Mouse (Mus musculus): ENCODE measurements at regions not wholly inside any gene's neighbourhood (a gene's known extent, or its start where the extent isn't known, plus 50 kb on each side); places are given as distances from the start of the nearest gene placed in this dataset.

GRCm38 (mm10) chr1:190067181-190067580 lies 103.3 kb downstream of the Prox1 start:
- intact Hi-C loops (cut with DNase I): no loop called here
- no peak for TF ChIP-seq CTCF (IDR thresholded peaks at IDR 0.05)
- Histone ChIP-seq H3K4me3 (no peak overlapping the region), H3K27ac (no peak overlapping the region)
- DNase-seq: no peak

GRCm38 (mm10) chr1:190066426-190066825 lies 104.1 kb downstream of the Prox1 start:
- no peak overlapping the region for H3K27ac ChIP-seq
- no peak overlapping the region for H3K4me3 ChIP-seq
- intact Hi-C loops (cut with DNase I): no loop called here
- no peak for TF ChIP-seq CTCF (IDR thresholded peaks at IDR 0.05)
- no peak for DNase-seq

- Histone ChIP-seq H3K27ac (no peak overlapping the region), H3K4me3 (no peak overlapping the region)
- no peak for TF ChIP-seq CTCF (IDR thresholded peaks at IDR 0.05)
- intact Hi-C loops (cut with DNase I): no loop called here
- DNase-seq: no peak
Observed at GRCm38 (mm10) chr1:190061560-190062295, 108.8 kb downstream of the Prox1 start.

GRCm38 (mm10) chr1:190059025-190059424 lies 111.5 kb downstream of the Prox1 start:
- no peak overlapping the region for H3K27ac ChIP-seq
- H3K4me3 ChIP-seq: no peak overlapping the region
- intact Hi-C loops (cut with DNase I): no loop called here
- no peak for DNase-seq
- TF ChIP-seq CTCF (IDR thresholded peaks at IDR 0.05): no peak

- Histone ChIP-seq H3K27ac (no peak overlapping the region), H3K4me3 (no peak overlapping the region)
- TF ChIP-seq CTCF (IDR thresholded peaks at IDR 0.05): no peak
- intact Hi-C loops (cut with DNase I): no loop called here
- no peak for DNase-seq
Observed at GRCm38 (mm10) chr1:190056931-190057330, 113.6 kb downstream of the Prox1 start.

GRCm38 (mm10) chr1:190051903-190052302 lies 118.6 kb downstream of the Prox1 start:
- no peak overlapping the region for H3K27ac ChIP-seq
- intact Hi-C loops (cut with DNase I): no loop called here
- DNase-seq: no peak
- no peak for TF ChIP-seq CTCF (IDR thresholded peaks at IDR 0.05)
- no peak overlapping the region for H3K4me3 ChIP-seq

GRCm38 (mm10) chr1:190048521-190049170 lies 121.9 kb downstream of the Prox1 start:
- Histone ChIP-seq H3K4me3 (no peak overlapping the region), H3K27ac (no peak overlapping the region)
- DNase-seq: no peak
- TF ChIP-seq CTCF (IDR thresholded peaks at IDR 0.05): no peak
- intact Hi-C loops (cut with DNase I): no loop called here

GRCm38 (mm10) chr1:190047201-190047600 lies 123.3 kb downstream of the Prox1 start:
- TF ChIP-seq CTCF (IDR thresholded peaks at IDR 0.05): no peak
- intact Hi-C loops (cut with DNase I): no loop called here
- Histone ChIP-seq H3K27ac (no peak overlapping the region), H3K4me3 (no peak overlapping the region)
- DNase-seq: no peak

- Histone ChIP-seq H3K4me3 (no peak overlapping the region), H3K27ac (no peak overlapping the region)
- no peak for DNase-seq
- intact Hi-C loops (cut with DNase I): loop anchor here (2.0 kb wide), 1 partner anchor 753 kb away; no protein-coding TSS in a partner anchor
- TF ChIP-seq CTCF (IDR thresholded peaks at IDR 0.05): peak; percentile 59
Observed at GRCm38 (mm10) chr1:190045797-190046196, 123.6 kb upstream of the Smyd2 start.

- intact Hi-C loops (cut with DNase I): loop anchor here (2.0 kb wide), 1 partner anchor 755 kb away; no protein-coding TSS in a partner anchor
- no peak for DNase-seq
- Histone ChIP-seq H3K4me3 (no peak overlapping the region), H3K27ac (no peak overlapping the region)
- TF ChIP-seq CTCF (IDR thresholded peaks at IDR 0.05): no peak
Observed at GRCm38 (mm10) chr1:190044036-190044435, 121.9 kb upstream of the Smyd2 start.

- Histone ChIP-seq H3K4me3 (no peak overlapping the region), H3K27ac (no peak overlapping the region)
- intact Hi-C loops (cut with DNase I): no loop called here
- TF ChIP-seq CTCF (IDR thresholded peaks at IDR 0.05): no peak
- DNase-seq: no peak
Observed at GRCm38 (mm10) chr1:190043156-190043555, 121.0 kb upstream of the Smyd2 start.

GRCm38 (mm10) chr1:190042197-190042596 lies 120.0 kb upstream of the Smyd2 start:
- DNase-seq: no peak
- intact Hi-C loops (cut with DNase I): no loop called here

GRCm38 (mm10) chr1:190041096-190041706 lies 119.0 kb upstream of the Smyd2 start:
- DNase-seq: no peak

More at GRCm38 (mm10) chr1:190042197-190042596, 120.0 kb upstream of the Smyd2 start:
- Histone ChIP-seq H3K27ac (no peak overlapping the region), H3K4me3 (no peak overlapping the region)
- no peak for TF ChIP-seq CTCF (IDR thresholded peaks at IDR 0.05)

More at GRCm38 (mm10) chr1:190041096-190041706, 119.0 kb upstream of the Smyd2 start:
- Histone ChIP-seq H3K4me3 (no peak overlapping the region), H3K27ac (no peak overlapping the region)
- intact Hi-C loops (cut with DNase I): no loop called here
- no peak for TF ChIP-seq CTCF (IDR thresholded peaks at IDR 0.05)
